Mouse (Mus musculus): Measurements from ENCODE around the gene Gcm1. TPM values are rescaled to one million over a fixed set of nuclear protein-coding genes. Genes with fewer than 3 reads are reported as not detected.
A peak's percentile ranks its signal among the peaks of the same experiment; 100 is the strongest.

The Gcm1 gene
- total RNA-seq (2021): not detected
- long read RNA-seq, experiment 1: 0 reads
- long read RNA-seq, experiment 2: 0 reads

DNA sequence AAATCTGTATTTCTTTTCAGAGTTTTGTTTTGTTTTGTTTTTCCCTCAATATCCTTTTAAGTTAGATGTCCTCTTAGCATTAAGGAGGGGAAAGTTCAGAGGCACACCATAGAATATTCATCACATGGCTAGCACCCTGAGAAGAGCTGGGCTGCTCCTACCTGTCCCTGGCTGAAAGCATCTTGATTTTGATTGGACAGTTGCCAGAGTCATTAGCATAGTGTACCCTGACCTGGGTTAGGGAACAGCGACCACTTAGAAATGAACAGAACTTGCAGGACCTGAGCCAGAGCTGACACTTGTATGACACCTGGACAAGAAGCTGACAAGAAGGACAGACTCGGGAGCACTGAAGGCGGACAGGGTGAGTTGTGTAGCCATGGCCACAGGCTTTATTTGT lies at the start of gene Gcm1:
TSS of gene Gcm1 (plus strand) at position 248 of the 400 bp plus-strand sequence.
- intact Hi-C loops (cut with DNase I): no loop called here
- no peak for DNase-seq

DNA sequence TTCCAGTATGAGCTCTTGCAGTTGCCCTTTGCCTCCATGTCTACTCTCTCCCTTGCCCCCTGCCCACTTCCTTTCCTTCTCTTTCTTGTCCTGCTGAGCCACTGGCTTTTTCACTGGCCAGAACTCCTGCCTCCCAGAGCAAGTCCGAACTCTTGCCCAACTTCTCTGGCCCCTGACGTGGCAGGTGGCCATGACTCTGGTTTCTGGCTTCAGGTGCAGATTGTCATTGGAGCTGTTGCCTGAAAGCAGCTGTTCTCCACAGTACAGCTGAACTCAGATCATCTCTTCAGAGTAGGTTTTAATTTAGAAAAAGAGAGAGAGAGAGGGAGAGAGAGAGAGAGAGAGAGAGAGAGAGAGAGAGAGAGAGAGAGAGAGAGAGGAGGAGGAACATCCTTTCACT lies 48.4 kb upstream of the Gcm1 start:
- DNase-seq: no peak
- intact Hi-C loops (cut with DNase I): no loop called here

DNA sequence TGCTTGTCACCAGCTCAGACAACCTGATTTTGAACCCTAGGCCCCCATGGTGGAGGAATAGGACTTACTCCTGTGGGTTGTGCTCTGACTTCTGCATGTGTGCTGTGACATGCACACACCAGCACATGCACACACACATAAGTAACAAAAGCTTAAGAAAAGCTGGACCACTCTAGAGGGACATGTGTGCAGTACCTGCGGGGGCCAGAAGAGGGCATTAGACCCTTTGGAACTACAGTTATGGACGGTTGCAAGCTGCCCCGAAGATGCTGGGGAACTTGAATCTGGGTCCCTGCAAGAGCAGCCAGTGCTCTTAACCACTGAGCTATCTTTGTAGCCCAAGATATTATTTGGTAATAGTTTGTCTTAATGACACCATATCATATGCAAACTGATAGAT lies 46.2 kb upstream of the Gcm1 start:
- no peak for DNase-seq
- intact Hi-C loops (cut with DNase I): loop anchor here (1.0 kb wide), 1 partner anchor 193 kb away; no protein-coding TSS in a partner anchor

GRCm38 (mm10) chr9:78006209-78007001 lies 45.3 kb upstream of the Gcm1 start:
- DNase-seq: peak; percentile 73 to 80
- intact Hi-C loops (cut with DNase I): loop anchor here (1.0 to 2.0 kb wide), 2 partner anchors 96 to 200 kb away; no protein-coding TSS in a partner anchor

- DNase-seq: no peak
- intact Hi-C loops (cut with DNase I): no loop called here
These were observed 42.3 kb upstream of the Gcm1 start for GRCm38 (mm10) chr9:78009382-78009781.

DNA sequence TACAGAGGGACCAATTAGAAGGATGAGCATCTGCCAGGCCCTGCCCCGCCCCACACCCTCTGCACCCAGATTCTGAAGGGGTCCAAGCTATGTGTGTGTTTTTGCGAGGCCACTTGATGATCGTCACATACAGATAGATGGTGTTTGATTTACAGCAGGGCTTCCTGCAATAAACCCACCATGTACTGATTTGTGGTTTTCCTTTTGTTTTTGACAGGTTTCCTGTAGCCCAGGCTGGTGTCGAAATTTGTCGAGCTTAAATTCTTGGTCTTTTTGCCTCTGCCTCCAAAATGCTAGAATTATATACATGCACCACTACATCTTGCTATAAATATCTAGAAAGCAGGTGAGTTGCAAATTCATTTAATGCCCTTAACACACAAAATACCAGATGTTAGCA lies 41.5 kb upstream of the Gcm1 start:
- intact Hi-C loops (cut with DNase I): no loop called here
- no peak for DNase-seq

- intact Hi-C loops (cut with DNase I): no loop called here
These were observed 41.0 kb upstream of the Gcm1 start for GRCm38 (mm10) chr9:78010707-78011106.

DNA sequence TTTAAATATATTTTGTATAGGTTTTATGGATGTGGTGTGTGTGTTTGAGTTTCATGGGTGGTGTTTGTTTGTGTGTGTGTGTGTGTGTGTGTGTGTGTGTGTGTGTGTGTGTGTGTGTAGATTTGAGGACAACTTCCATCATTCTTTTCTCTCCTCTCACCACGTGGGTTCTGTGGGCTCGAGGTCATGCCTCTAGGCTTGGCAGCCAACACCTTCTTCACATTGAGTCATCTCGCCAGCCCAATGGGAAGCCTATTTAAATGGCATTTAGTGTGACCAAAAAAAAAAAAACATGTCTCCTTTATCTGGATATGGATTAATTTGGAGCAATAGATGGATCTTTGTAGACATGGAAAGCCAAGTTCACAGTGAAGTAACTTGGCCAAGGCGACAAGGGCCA lies 39.7 kb upstream of the Gcm1 start:
- intact Hi-C loops (cut with DNase I): no loop called here
- no peak for DNase-seq

More at GRCm38 (mm10) chr9:78010707-78011106, 41.0 kb upstream of the Gcm1 start:
- no peak for DNase-seq

DNA sequence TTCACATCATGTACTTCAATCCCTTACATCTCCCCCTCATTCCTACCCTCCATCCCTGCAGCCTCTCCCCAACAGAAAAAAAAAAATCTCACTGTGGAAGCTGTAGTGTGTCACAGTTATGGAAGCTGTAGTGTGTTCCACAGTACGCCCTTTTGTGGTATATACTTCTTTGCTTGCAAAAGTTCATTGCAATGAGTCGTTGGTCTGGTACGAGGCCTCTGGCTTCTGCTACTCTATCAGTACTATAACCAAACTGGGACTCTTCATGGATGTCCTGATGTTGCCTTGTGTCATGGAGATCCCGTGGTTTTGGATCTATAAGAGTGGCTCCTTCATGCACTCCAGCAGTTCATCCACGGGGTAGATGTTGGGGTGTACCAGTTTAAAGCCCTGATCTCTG lies 39.0 kb upstream of the Gcm1 start:
- intact Hi-C loops (cut with DNase I): no loop called here
- DNase-seq: no peak

GRCm38 (mm10) chr9:78013813-78014212 lies 37.9 kb upstream of the Gcm1 start:
- intact Hi-C loops (cut with DNase I): no loop called here
- DNase-seq: no peak

- intact Hi-C loops (cut with DNase I): no loop called here
- no peak for DNase-seq
These were observed 35.9 kb upstream of the Gcm1 start for GRCm38 (mm10) chr9:78015816-78016215.

- intact Hi-C loops (cut with DNase I): no loop called here
- no peak for DNase-seq
These were observed 35.4 kb upstream of the Gcm1 start for GRCm38 (mm10) chr9:78016288-78016687.

GRCm38 (mm10) chr9:78021256-78021655 lies 30.5 kb upstream of the Gcm1 start:
- DNase-seq: no peak
- intact Hi-C loops (cut with DNase I): no loop called here

GRCm38 (mm10) chr9:78022187-78022945 lies 29.4 kb upstream of the Gcm1 start:
- intact Hi-C loops (cut with DNase I): no loop called here

GRCm38 (mm10) chr9:78024823-78025222 lies 26.9 kb upstream of the Gcm1 start:
- intact Hi-C loops (cut with DNase I): no loop called here
- peak in 1 of 2 experiments; percentile 26 for DNase-seq

More at GRCm38 (mm10) chr9:78022187-78022945, 29.4 kb upstream of the Gcm1 start:
- no peak for DNase-seq

- DNase-seq: no peak
- intact Hi-C loops (cut with DNase I): no loop called here
These were observed 24.6 kb upstream of the Gcm1 start for GRCm38 (mm10) chr9:78027099-78027498.

GRCm38 (mm10) chr9:78030835-78031456 lies 20.8 kb upstream of the Gcm1 start:
- intact Hi-C loops (cut with DNase I): no loop called here

DNA sequence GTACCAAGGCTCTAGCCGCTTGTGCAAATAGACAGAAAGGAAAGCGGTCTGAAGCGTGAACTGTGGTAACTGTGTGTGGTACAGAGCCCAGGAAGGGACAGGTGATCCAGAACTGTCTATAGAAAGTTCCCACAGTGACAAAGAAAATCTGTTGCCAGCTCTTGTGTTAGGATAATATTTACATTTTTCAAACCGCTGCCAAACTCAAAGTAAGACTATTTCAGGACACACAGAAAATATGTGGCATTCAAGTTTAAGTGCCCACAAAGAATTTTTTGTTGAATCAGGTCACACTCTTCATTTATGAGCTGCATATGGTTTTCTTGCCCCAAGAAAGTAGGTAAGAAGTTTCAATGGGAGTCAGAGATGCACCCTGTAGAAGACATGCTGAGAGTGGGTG lies 18.8 kb upstream of the Gcm1 start:
- DNase-seq: no peak
- intact Hi-C loops (cut with DNase I): no loop called here

More at GRCm38 (mm10) chr9:78030835-78031456, 20.8 kb upstream of the Gcm1 start:
- no peak for DNase-seq

GRCm38 (mm10) chr9:78035296-78035695 lies 16.4 kb upstream of the Gcm1 start:
- no peak for DNase-seq
- intact Hi-C loops (cut with DNase I): no loop called here

GRCm38 (mm10) chr9:78035831-78036230 lies 15.9 kb upstream of the Gcm1 start:
- no peak for DNase-seq
- intact Hi-C loops (cut with DNase I): no loop called here
